Mouse (Mus musculus) right cerebral cortex, postnatal 14 days (tissue): Measurements from ENCODE around the gene Papln.

Experiments used
- DNase-seq: peaks from one replicate; pipeline ENCODE4 v3.0.0; 2022

Papln gene

GRCm38 (mm10) chr12:83768235-83768899, 4.9 kb downstream of the Papln start:
- DNase-seq: no peak

GRCm38 (mm10) chr12:83770418-83771256, 7.2 kb downstream of the Papln start:
- DNase-seq: peak; percentile 68

GRCm38 (mm10) chr12:83775621-83776020, 12.2 kb downstream of the Papln start:
- DNase-seq: no peak

- DNase-seq: no peak
Observed at GRCm38 (mm10) chr12:83776766-83777165, 13.3 kb downstream of the Papln start.

GRCm38 (mm10) chr12:83780181-83780580, 16.7 kb downstream of the Papln start:
- no peak for DNase-seq

- DNase-seq: no peak
Observed at GRCm38 (mm10) chr12:83781204-83781603, 17.8 kb downstream of the Papln start.

GRCm38 (mm10) chr12:83781640-83782278, 18.3 kb downstream of the Papln start:
- DNase-seq: no peak

GRCm38 (mm10) chr12:83782669-83783068, 19.2 kb downstream of the Papln start:
- DNase-seq: no peak

GRCm38 (mm10) chr12:83785305-83785704, 21.9 kb downstream of the Papln start:
- no peak for DNase-seq

GRCm38 (mm10) chr12:83789051-83789780, 25.8 kb downstream of the Papln start:
- DNase-seq: no peak

- DNase-seq: no peak
Observed at GRCm38 (mm10) chr12:83789781-83790140, 26.3 kb downstream of the Papln start.

GRCm38 (mm10) chr12:83790749-83791148, 27.3 kb downstream of the Papln start:
- DNase-seq: no peak

GRCm38 (mm10) chr12:83791737-83792136, 28.3 kb downstream of the Papln start:
- DNase-seq: no peak

GRCm38 (mm10) chr12:83792706-83793410, 29.4 kb downstream of the Papln start:
- DNase-seq: no peak

- DNase-seq: no peak
Observed at GRCm38 (mm10) chr12:83795051-83795450, 31.6 kb downstream of the Papln start.

- no peak for DNase-seq
Observed at GRCm38 (mm10) chr12:83795586-83795985, 32.2 kb downstream of the Papln start.

- no peak for DNase-seq
Observed at GRCm38 (mm10) chr12:83798313-83798712, 34.9 kb downstream of the Papln start.

GRCm38 (mm10) chr12:83800943-83801342, 37.5 kb downstream of the Papln start:
- DNase-seq: no peak

- DNase-seq: no peak
Observed at GRCm38 (mm10) chr12:83803641-83804040, 40.2 kb downstream of the Papln start.

GRCm38 (mm10) chr12:83811901-83812300, 48.5 kb downstream of the Papln start:
- DNase-seq: no peak

GRCm38 (mm10) chr12:83816616-83817015, 53.2 kb downstream of the Papln start:
- DNase-seq: no peak

- no peak for DNase-seq
Observed at GRCm38 (mm10) chr12:83830424-83830823, 67.0 kb downstream of the Papln start.
